Mouse (Mus musculus): ENCODE results near the gene Grpel1.

DNA sequence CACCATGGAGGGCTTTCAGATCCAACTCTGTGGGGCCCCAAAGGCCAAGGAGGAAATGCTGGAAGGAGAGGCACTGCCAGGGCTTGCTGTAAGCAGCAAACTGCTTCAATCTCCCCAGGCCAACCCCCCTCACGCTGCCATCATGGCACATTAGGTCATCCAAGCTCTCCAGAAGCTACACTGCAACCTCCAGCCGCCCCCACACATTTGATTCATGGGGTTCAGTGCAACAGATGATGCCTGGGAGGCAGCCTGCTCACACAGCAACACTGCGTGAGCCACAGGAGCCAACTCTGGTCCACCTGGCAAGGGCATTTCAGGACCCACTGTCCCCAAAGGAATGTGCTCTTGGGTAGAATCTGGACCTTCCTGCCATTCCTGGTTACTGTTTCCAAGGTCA is 44.9 kb upstream of the Grpel1 start:
- no peak for TF ChIP-seq CTCF (IDR thresholded peaks at IDR 0.05; ENCODE audit: extremely low read depth, insufficient read depth, low read length)
- TF ChIP-seq POLR2A (IDR thresholded peaks at IDR 0.05; ENCODE audit: extremely low read depth, insufficient read depth, low read length), result no peak
